ENCODE assay signal across 17 mouse cellular contexts in the genomic region with DNA sequence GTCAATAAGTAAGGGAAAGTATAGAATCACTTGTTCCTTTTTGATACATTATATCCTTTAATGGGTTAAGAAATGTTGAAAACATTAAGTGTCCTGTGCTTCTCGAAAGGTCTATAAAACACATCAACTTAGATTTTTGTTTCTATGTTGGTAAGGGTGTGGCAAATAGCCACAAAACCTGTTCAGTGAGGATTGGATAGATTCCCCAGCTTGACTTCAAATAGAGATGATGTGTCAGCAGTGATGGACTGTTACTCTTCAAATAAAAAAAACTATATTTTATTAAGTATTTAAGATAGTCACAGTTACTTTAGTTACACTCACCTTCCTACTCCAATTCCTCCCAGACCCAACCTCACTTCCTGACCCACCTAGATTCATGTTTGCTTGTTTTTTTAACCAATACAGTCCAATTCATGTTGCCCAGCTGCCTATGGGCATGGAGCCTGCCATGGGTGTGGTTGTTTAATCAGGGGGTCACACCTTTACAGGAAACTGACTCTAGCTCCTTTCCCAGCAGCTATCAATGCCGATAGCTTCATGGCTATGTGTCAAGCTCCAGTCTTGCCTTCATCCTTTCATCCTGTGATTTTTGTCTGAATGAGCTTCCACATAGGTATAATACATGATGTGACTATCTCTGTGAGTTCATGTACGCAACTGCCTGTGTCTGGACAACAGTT.
"Had no signal": no experiment of that assay in that cellular context is flagged by ENCODE, and none has a peak within 500 bp of the region (broad histone marks: within the 10 kb centered on the region; RNA-seq: fewer than 3 reads in every experiment).

No protein-coding gene starts in this region.

- H3K4me1 ChIP-seq: limb, embryonic 10.5 days; midbrain, embryonic 15.5 days; neural tube, embryonic 12.5 days had no signal

- H3K27ac ChIP-seq: kidney, postnatal 0 days; limb, embryonic 10.5 days; midbrain, embryonic 10.5 days; midbrain, embryonic 15.5 days; neural tube, embryonic 12.5 days had no signal

- H3K4me2 ChIP-seq: midbrain, embryonic 15.5 days; neural tube, embryonic 12.5 days had no signal

- H3K36me3 ChIP-seq: limb, embryonic 10.5 days; midbrain, embryonic 10.5 days; midbrain, embryonic 15.5 days; neural tube, embryonic 12.5 days had no signal

- H3K9me3 ChIP-seq: limb, embryonic 10.5 days; midbrain, embryonic 10.5 days; midbrain, embryonic 15.5 days; neural tube, embryonic 12.5 days had no signal

- DNase-seq: kidney, adult 2 months; kidney, postnatal 36 days; layer of hippocampus, adult 9-11 months; layer of hippocampus, postnatal 36 days; lung, adult 2 months; lung, postnatal 4 days; right cerebral cortex, postnatal 4 days; spleen, adult 18-20 months; thymus, adult 2 months; thymus, postnatal 25 days had no signal

- ATAC-seq: intestine, embryonic 16.5 days; lung, postnatal 0 days; midbrain, embryonic 15.5 days had no signal

- H3K9ac ChIP-seq: midbrain, embryonic 15.5 days; neural tube, embryonic 12.5 days had no signal

- H3K27me3 ChIP-seq: midbrain, embryonic 15.5 days; neural tube, embryonic 12.5 days had no signal

- H3K4me3 ChIP-seq: limb, embryonic 10.5 days; midbrain, embryonic 10.5 days; midbrain, embryonic 15.5 days; neural tube, embryonic 12.5 days had no signal
